27 mouse cellular contexts compared by ENCODE assay signal in the genomic region with DNA sequence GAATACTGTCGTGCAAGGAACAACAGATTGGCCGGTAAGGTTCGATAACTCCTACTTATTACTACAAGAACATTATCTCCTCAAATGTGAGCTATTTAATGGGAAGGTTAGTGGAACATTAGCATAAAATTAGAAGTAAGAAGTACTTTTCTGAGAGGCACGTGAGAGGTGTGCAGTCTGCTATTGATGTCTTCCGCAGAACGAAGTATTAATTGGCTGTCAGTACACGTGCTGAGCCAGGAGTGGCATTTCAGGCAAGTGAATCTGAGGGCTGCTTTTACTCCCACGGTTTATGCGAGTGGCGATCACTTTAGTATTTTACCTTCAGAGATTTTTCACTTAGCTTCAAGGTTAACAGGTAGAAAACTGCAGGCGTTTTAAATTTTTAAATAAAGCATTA.
"Had no signal": no experiment of that assay in that cellular context is flagged by ENCODE, and none has a peak within 500 bp of the region (broad histone marks: within the 10 kb centered on the region; RNA-seq: fewer than 3 reads in every experiment).

No protein-coding gene starts in this region.

- H3K9me3 ChIP-seq: heart, embryonic 13.5 days; heart, embryonic 15.5 days; hindbrain, embryonic 13.5 days; hindbrain, embryonic 15.5 days; kidney, embryonic 15.5 days; limb, embryonic 13.5 days; limb, embryonic 15.5 days; liver, embryonic 12.5 days had no signal

- H3K4me2 ChIP-seq: heart, embryonic 11.5 days; heart, embryonic 13.5 days; heart, embryonic 15.5 days; hindbrain, embryonic 13.5 days; hindbrain, embryonic 15.5 days; kidney, embryonic 15.5 days; limb, embryonic 13.5 days; limb, embryonic 15.5 days; liver, embryonic 12.5 days had no signal

- ATAC-seq: hindbrain, postnatal 0 days; intestine, embryonic 16.5 days; liver, embryonic 12.5 days had no signal

- H3K27ac ChIP-seq: heart, adult 2 months; heart, embryonic 13.5 days; heart, embryonic 15.5 days; hindbrain, embryonic 13.5 days; hindbrain, embryonic 15.5 days; hindbrain, postnatal 0 days; kidney, embryonic 15.5 days; kidney, postnatal 0 days; limb, embryonic 13.5 days; limb, embryonic 15.5 days; liver, embryonic 12.5 days; liver, embryonic 14.5 days had no signal

- DNase-seq: gastrocnemius, postnatal 14 days; gastrocnemius, postnatal 36 days; heart, adult 11 months; heart, adult 2 months; heart, postnatal 14 days; heart, postnatal 36 days; kidney, adult 11 months; kidney, adult 2 months; kidney, adult 9 months; kidney, postnatal 14 days; kidney, postnatal 36 days; layer of hippocampus, adult 9-11 months; layer of hippocampus, postnatal 36 days; left cerebral cortex, postnatal 4 days had no signal

- H3K4me3 ChIP-seq: heart, adult 2 months; heart, embryonic 13.5 days; heart, embryonic 15.5 days; hindbrain, embryonic 13.5 days; hindbrain, embryonic 15.5 days; kidney, embryonic 15.5 days; limb, embryonic 13.5 days; limb, embryonic 15.5 days; liver, embryonic 12.5 days had no signal

- H3K27me3 ChIP-seq: heart, embryonic 13.5 days; heart, embryonic 15.5 days; hindbrain, embryonic 13.5 days; hindbrain, embryonic 15.5 days; kidney, embryonic 15.5 days; limb, embryonic 13.5 days; limb, embryonic 15.5 days; liver, embryonic 12.5 days had no signal

- H3K4me1 ChIP-seq: heart, embryonic 13.5 days; heart, embryonic 15.5 days; hindbrain, embryonic 13.5 days; hindbrain, embryonic 15.5 days; kidney, embryonic 15.5 days; limb, embryonic 13.5 days; limb, embryonic 15.5 days; liver, embryonic 12.5 days had no signal

- H3K9ac ChIP-seq: heart, embryonic 13.5 days; heart, embryonic 15.5 days; hindbrain, embryonic 13.5 days; hindbrain, embryonic 15.5 days; kidney, embryonic 15.5 days; limb, embryonic 13.5 days; limb, embryonic 15.5 days; liver, embryonic 12.5 days; liver, embryonic 14.5 days had no signal

- H3K36me3 ChIP-seq: heart, embryonic 13.5 days; heart, embryonic 15.5 days; hindbrain, embryonic 13.5 days; hindbrain, embryonic 15.5 days; kidney, embryonic 15.5 days; limb, embryonic 13.5 days; limb, embryonic 15.5 days; liver, embryonic 12.5 days had no signal
